Mouse (Mus musculus) large intestine, adult 2 months (tissue): ENCODE measurements at regions not wholly inside any gene's neighbourhood (a gene's known extent, or its start where the extent isn't known, plus 50 kb on each side); places are given as distances from the start of the nearest gene placed in this dataset.

Experiments
- DNase-seq: peaks from one replicate; pipeline ENCODE4 v3.0.0-alpha.2; 2012; ENCODE audit warnings: low read depth, low spot score
- WGBS: fragments of 180-500 bp; shearing (Covaris S2); methylation state at CpG from one replicate; pipeline ENCODE4 v1.1.7; 2018; 5-methylcytosine and 5-hydroxymethylcytosine counted together

DNA sequence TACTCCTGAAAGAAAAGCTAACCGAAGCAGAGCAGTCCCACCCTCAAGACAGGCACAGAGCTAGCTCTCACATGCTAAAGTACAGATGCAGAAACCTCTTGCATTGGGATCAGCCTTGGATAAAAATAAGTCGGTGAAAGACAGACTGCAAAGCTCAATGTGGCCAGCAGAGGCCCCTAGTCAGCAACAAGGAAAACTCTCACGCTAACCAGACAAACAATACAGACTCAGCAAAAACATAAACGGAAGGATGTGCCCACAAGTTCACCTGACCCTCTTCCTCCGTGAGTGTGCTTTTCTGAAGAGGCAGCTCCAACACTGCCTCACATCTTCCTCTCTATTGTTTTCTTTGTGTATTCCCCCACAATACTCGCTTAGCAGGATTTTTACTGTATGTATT lies 77.8 kb downstream of the Rpia start:
- 10% methylated on average over 6 of the region's 6 CpGs for WGBS
- peak; percentile 11 for DNase-seq

DNA sequence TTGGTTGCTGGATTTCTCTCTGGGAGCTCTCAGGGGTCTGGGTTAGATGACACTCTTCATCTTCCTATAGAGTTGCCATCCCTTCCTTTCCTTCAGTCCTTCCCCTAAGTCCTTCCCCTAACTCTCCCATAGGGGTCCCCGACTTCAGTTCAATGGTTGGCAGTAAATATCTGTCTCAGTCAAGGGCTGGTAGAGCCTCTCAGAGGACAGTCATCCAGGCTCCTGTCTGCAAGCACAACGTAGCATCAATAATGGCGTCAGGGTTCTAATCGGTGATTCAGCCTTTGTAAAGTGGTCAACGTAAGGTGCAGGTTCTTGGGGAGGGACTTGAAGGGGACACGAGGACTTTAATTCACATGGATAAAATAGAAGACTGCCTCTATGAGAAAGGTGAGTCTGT lies 78.4 kb downstream of the Rpia start:
- no peak for DNase-seq
- 82% methylated on average over 6 of the region's 6 CpGs for WGBS

DNA sequence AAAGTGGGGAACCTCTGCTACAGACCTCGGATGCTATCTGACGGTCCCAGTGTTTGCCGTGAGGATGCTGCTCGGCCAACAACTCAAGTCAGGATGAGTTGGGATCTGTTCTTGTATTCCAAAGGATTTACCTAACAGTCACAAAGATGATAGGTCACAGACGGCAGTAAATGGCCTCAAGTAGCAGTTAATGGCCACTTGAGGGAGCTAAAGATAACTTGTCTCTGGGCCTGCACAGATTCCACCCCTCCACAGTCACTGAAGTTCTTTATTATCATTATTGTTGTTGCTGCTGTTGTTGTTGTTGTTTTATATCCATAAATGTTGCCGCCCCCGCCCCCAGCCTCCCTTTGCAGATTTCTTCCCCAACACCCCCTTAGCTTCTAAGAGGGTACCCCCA lies 78.9 kb downstream of the Rpia start:
- DNase-seq = no peak

DNA sequence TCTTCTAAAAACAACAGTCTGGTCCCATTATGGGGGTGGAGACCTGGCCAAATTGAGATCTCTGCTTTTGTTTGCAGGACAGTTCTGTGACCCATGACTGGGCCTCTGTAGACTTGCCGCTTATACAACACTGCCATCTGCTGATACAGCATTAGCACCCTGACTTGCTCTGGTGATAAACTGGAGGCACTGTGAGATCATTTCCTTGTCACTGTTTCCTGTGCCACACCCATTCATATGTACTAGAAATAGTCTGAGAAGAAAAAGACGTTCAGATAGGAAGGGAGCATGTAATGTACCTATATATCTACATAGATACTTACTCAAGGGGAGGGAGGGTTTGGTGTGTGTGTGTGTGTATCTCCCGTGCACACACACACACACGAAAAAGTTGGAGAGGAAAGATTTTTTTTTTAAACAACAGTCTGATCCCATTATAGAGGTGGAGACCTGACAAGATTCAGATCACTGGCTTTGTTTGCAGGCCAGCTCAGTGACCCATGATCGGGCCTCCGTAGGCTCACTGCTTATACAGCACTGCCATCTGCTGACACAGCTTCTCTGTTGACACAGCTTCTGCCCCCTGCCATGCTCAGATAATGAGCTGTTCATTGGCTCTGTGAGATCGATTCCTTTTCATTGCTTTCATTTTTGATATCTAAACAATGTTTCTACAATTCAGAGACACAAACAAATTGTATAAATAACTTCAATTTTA lies 82.5 kb downstream of the Rpia start:
- peak; percentile 40 for DNase-seq
- 7% methylated on average over 7 of the region's 7 CpGs for WGBS

More for the DNA sequence above, 78.9 kb downstream of the Rpia start:
- 41% methylated on average over 7 of the region's 7 CpGs for WGBS

DNA sequence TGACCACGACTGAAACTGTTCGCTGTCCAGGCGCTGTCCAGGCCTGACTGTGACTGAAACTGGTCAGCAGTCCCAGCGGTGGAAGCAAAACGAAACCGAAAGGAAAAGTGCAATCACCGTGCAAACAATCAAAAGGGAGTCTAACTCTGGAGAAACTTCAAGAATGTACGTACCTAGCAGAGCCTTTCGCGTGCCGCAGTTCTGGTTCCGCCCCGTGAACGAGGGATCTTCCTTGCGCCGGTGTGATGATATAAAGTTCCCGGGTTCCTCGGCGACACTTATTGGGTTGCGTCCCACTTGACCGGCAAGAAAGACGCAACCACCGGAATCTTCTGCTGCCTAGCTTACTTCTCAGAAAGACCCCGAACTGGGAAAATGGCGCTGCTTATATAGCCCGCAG lies 96.4 kb downstream of the Rpia start:
- WGBS = 96% methylated on average over 26 of the region's 26 CpGs
- DNase-seq = no peak
